In genomic region chr11:53851795-53852194, GRCm38 (mm10) we compare ENCODE assay signal across 12 mouse cellular contexts. TPM values are rescaled to one million over a fixed set of nuclear protein-coding genes. Genes with fewer than 3 reads are reported as not detected.
DNase-seq lines count a peak whose midpoint lies in the region; ATAC-seq lines count a peak whose summit lies in the region.
"Had no signal": no experiment of that assay in that cellular context is flagged by ENCODE, and none has a peak within 500 bp of the region (broad histone marks: within the 10 kb centered on the region; RNA-seq: fewer than 3 reads in every experiment).

No protein-coding gene starts in this region.

- H3K4me2 ChIP-seq in liver, embryonic 12.5 days, result no peak overlapping the region
- H3K4me2 ChIP-seq: heart, embryonic 11.5 days had no signal

- no peak overlapping the region for H3K27ac ChIP-seq in liver, embryonic 12.5 days
- H3K27ac ChIP-seq: kidney, postnatal 0 days had no signal

- WGBS in liver, embryonic 12.5 days (ENCODE audit: insufficient replicate concordance), result 28% methylated on average over 5 of the region's 5 CpGs

- intact Hi-C loops in left cerebral cortex, postnatal 25 days (cut with DNase I), result loop anchor here (2.0 to 10.0 kb wide), 2 partner anchors 115 to 387 kb away; no protein-coding TSS in a partner anchor

- no peak overlapping the region for H3K4me3 ChIP-seq in liver, embryonic 12.5 days

- H3K36me3 ChIP-seq in liver, embryonic 12.5 days, result no peaks in the 10 kb centered on the region

- no peaks in the 10 kb centered on the region for H3K27me3 ChIP-seq in liver, embryonic 12.5 days (replicated peaks)

- no peaks in the 10 kb centered on the region for H3K9me3 ChIP-seq in liver, embryonic 12.5 days (replicated peaks)

- ATAC-seq in liver, embryonic 12.5 days, result no peak
- ATAC-seq in hematopoietic stem cell, adult 5-6 weeks (replicated peaks in 1 of 2; ENCODE audit: insufficient read depth in 1 of 2, low FRiP score in 2 of 2, low TSS enrichment in 1 of 2, low read depth in 1 of 2, poor library complexity in 2 of 2, severe bottlenecking in 2 of 2), result peak; percentile 95 to 96
- ATAC-seq in monocyte, adult 5-6 weeks (replicated peaks; ENCODE audit: insufficient number of reproducible peaks, low FRiP score, low TSS enrichment, poor library complexity, severe bottlenecking), result peak; percentile 64
- no peak for ATAC-seq in erythroid progenitor cell, adult 5-6 weeks (replicated peaks; ENCODE audit: low FRiP score, poor library complexity, severe bottlenecking)
- ATAC-seq: forebrain, embryonic 14.5 days had no signal

- no peak overlapping the region for H3K9ac ChIP-seq in liver, embryonic 12.5 days

- H3K4me1 ChIP-seq in liver, embryonic 12.5 days, result peaks cover 11% of the 10 kb centered on the region; the same call in 1 of the 2 replicates

- DNase-seq in liver, result peak; percentile 27
- peak; percentile 81 for DNase-seq in thymus, postnatal 25 days
- no peak for DNase-seq in left cerebral cortex, postnatal 25 days (ENCODE audit: low spot score in 2 of 2)
- DNase-seq in adrenal gland, postnatal 25 days, result no peak
- DNase-seq: right cerebral cortex, postnatal 14 days had no signal

RNA-seq across cellular contexts. Expression of gene Gm12216, which starts 7.3 kb away (rescaled TPM):
- polyA plus RNA-seq in liver, embryonic 12.5 days (2016; fragmentation: Nextera tagmentation; extraction: Ambion mirVana), result 0.30 and 0.83 TPM in 2 replicates
- 10.5 and 15.1 TPM in 2 replicates for total RNA-seq in hematopoietic stem cell, adult 5-6 weeks (2017)
- total RNA-seq in monocyte, adult 5-6 weeks (2017), result 5.5 to 14.4 TPM (median 10.2 TPM) in 3 replicates
- total RNA-seq in erythroid progenitor cell, adult 5-6 weeks (2015; ENCODE audit: low replicate concordance), result not detected in 2 replicates
- 0.51 TPM in 1 of 2 replicates, not detected in the other for total RNA-seq in erythroid progenitor cell, adult 5-6 weeks (2017; ENCODE audit: low replicate concordance)
- 1 to 10 TPM; 2.2 to 3.5 TPM for total RNA-seq in left cerebral cortex, postnatal 25 days (2021)
- total RNA-seq in adrenal gland, postnatal 25 days (2021), result 12.0 and 19.8 TPM in 2 replicates
- polyA plus RNA-seq: forebrain, embryonic 14.5 days; heart, embryonic 11.5 days had no signal

RNA-seq across cellular contexts. Expression of gene Slc22a5, which starts 39.7 kb away (rescaled TPM):
- polyA plus RNA-seq in liver, embryonic 12.5 days (2016; fragmentation: Nextera tagmentation; extraction: Ambion mirVana), result 2.4 and 3.3 TPM in 2 replicates
- 9.9 and 20.4 TPM in 2 replicates for total RNA-seq in hematopoietic stem cell, adult 5-6 weeks (2017)
- 5.3 to 12.8 TPM (median 8.5 TPM) in 3 replicates for total RNA-seq in monocyte, adult 5-6 weeks (2017)
- 2.1 and 3.2 TPM in 2 replicates for total RNA-seq in erythroid progenitor cell, adult 5-6 weeks (2015; ENCODE audit: low replicate concordance)
- total RNA-seq in erythroid progenitor cell, adult 5-6 weeks (2017; ENCODE audit: low replicate concordance), result 3.2 and 3.7 TPM in 2 replicates
- total RNA-seq in left cerebral cortex, postnatal 25 days (2021), result 1 to 10 TPM; 7.8 to 8.2 TPM
- total RNA-seq in adrenal gland, postnatal 25 days (2021), result 29.0 and 39.4 TPM in 2 replicates

Comparison
In these comparisons a context has a peak if more than half of its experiments do, and no peak if none do; other contexts are left out.
1. DNase-seq: peak in liver (single experiment) and thymus, postnatal 25 days (single experiment); none in left cerebral cortex, postnatal 25 days (0 of 2) and adrenal gland, postnatal 25 days (single experiment).
2. ATAC-seq: peak in hematopoietic stem cell, adult 5-6 weeks (2 of 2) and monocyte, adult 5-6 weeks (single experiment); none in liver, embryonic 12.5 days (single experiment) and erythroid progenitor cell, adult 5-6 weeks (single experiment).